Mouse (Mus musculus) 3T3-L1 (cell line): ENCODE results near the gene Sesn2.
"Not testable (repeated sequence)": the region's sequence is repeated elsewhere in the genome, so short reads cannot be mapped to it uniquely, and the experiment has no call there.

Source experiments
- DNase-seq: peaks from one replicate; pipeline ENCODE4 v3.0.0-alpha.2; 2015; ENCODE audit warnings: low read depth, low spot score

Sesn2 gene

DNA sequence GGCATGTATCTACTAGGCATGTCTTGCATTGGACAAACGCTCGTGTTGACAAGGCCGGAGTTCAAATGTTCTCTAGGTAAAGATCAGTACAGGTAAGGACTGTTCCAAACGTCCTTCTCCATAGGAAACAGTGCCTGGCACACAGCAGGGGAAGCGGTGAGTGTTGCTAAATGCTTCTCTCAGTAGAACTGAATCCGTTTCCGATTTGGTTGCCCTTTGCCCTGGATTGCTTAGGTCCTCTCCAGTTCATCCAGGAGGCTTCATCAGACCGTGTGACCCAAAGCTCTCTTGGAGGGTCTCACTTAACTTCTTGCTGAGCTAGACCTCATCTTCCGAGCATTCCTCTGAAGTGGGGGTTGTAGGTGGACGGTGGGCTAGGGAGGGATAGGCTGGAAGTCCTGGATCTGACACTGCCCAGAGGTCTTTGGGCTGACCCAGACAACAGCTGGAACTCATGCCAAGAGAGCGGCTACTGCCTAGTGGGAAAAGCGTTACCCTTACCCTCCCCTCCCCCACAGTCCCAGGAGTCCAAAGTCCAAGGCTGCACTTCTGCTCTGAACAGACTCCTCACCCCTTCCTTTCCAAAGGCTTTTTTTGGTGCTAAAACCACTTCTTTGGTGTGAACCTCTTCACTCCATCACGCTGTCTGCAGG, 27.2 kb downstream of the Sesn2 start:
- no peak for DNase-seq

GRCm38 (mm10) chr4:132482104-132482503, 28.2 kb downstream of the Sesn2 start:
- not testable (repeated sequence) for DNase-seq

DNA sequence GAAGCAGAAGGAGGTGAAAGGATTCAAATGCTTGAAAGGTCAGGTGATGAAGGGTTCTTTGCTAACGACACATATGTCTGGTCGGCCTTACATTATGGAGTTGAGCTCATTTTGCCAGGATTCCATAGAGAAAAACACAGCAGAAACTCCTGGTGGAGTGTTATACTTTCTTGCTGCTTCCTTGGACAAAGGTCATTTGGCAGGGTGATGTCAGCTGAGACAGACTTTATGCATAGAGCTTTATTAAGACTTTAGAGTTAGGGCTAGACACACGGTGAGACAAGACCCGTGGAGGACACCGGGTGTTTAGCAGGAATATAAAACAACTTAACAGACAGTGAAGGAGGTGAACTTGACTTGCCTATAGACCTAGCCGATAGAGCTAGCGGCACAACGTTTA, 32.5 kb downstream of the Sesn2 start:
- no peak for DNase-seq

DNA sequence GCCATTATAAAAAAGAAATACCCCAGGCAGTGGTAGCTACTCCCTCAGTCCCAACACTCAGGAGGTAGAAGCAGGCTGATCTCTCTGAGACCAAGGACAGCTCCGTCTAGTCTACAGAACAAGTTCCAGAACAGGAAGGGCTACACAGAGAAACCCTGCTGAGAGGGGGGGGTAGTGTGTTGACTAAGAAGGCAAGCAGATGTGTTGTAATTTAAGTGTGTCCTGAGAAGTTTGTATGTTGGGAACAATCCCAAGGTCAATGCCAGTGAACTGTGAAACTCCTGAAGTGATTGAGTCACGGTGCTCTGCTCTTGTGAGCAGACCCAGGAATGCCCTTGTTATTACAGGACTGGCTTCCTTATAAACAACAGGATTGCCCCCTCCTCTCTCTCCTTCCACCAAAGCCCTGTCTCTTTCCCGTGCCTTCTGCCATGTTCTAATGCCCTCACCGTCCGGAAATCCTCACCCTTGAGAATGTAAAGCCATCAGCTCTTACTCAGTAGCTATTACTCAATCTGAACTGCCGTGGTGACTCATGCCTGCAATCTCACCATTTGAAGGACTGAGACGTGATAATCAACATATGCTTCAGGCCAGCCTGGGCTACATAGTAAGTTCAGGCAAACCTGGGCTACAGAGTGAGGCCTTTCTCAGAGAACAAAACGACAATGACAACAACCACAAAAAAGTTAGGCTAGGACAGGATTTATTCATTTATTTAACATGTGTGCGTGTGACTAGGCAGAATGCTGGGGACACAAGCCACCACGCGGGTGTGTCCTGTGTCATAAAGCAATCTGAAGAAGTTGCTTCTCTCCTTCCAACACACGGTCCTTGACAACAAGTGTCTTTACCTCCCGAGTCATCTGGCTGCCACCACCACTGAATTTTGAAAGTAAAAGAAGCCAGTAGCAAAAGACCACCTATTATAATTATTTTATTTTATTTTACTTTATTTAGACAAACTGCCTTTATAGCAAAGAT, 34.1 kb downstream of the Sesn2 start:
- peak; percentile 71 for DNase-seq

DNA sequence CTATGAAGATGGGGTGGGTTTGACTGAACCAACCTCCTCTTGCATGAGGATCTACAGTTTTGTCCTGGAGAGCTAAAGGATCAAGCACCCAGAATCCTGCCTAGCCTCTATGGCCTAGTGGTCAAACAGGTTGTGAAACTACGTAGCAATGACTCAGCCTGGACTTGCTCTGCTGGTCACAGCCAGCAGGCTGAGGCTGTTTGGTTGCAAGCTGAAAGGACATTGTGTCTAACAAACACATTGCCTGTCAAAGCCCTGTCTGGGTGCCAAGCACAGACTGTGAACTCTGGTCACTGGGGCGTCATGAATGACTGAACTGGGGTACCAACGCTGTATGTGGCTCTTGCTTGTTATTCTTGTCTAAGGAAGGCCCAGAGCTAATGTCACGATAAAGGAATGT, 35.7 kb downstream of the Sesn2 start:
- peak; percentile 18 for DNase-seq

- DNase-seq, result no peak
These were observed 36.9 kb downstream of the Sesn2 start for GRCm38 (mm10) chr4:132473411-132473810.

DNA sequence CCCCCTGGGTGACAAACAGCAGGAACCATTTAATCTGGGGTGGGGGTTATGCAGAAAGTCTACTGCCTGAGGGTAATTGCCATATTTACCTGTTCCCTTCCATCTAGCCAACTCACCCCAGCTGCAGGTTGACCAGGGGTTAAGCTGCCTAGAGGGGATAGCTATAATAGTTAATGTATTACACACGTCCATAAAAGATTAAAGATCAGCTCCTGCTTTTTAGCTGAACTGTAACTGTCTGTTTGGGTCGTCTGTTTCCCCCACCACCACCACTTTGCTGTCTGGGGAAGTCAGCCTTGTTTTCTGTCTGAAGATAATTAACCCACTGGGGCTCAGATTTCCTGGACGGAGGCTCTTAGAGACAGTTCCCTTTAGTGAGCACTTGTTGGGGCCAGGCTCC, 40.4 kb downstream of the Sesn2 start:
- DNase-seq, result no peak

DNA sequence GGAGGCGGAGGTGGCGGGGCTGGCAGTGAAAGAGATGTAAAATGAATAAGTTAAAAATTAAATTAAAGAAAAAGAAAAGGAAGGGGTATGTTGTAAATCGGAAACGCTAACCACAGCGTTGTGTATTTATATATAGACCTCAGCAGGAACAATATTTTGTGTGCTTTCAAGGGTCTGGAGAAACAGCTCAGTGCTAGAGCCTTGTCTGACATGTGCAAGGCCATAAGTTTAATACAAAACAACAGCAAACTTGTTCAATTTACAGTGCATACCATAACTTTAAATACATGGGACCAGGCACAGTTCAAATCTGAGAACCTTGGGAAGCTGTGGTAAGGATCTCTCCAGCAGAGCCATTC, 46.1 kb downstream of the Sesn2 start:
- no peak for DNase-seq

GRCm38 (mm10) chr4:132463430-132464254, 46.7 kb downstream of the Sesn2 start, which contains the start of gene Med18:
Med18 (minus strand) TSS chr4:132463921.
- DNase-seq, result peak; percentile 91

DNA sequence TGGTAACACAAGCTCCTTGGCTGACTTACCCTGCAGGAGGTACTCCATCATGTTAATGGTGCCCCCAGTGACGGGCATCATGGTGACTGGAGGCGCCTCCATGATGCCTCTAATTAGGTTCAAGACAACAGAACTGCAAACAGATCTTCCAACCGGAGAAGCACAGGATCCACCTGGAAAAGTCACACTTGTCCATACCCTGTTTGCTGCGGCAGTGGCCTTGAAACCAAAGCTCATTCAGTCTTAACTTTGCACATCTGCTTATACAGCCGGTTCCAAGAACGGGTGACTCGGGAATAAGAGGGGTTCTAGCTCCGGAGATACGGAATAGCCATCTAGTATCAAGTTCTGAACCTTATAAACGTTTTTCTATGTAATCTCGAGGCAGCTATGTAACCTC, 47.5 kb downstream of the Sesn2 start:
- peak; percentile 22 for DNase-seq

DNA sequence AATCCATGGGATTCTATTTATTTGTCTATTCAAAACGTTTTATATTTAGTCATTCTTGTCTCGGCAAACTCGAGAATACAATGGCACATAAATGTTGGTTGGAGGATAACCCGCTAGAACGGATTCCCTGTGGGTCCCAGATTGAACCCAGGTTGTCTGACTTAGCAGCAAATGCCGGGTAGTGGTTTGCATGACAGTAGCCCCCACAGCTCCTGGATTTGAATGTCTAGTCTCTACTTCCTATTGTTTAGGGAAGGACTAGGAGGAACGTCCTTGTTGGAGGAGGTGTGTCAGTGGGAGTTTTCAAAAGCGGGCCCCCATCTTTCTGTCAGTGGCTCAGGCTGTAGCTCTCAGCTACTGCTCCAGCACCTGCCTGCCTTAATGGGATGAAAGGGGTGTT, 50.1 kb downstream of the Sesn2 start:
- DNase-seq, result no peak

- no peak for DNase-seq
These were observed 54.7 kb downstream of the Sesn2 start for GRCm38 (mm10) chr4:132455561-132455960.

GRCm38 (mm10) chr4:132455146-132455545, 55.2 kb downstream of the Sesn2 start:
- DNase-seq, result no peak

GRCm38 (mm10) chr4:132454216-132454615, 56.1 kb downstream of the Sesn2 start:
- DNase-seq, result no peak

DNA sequence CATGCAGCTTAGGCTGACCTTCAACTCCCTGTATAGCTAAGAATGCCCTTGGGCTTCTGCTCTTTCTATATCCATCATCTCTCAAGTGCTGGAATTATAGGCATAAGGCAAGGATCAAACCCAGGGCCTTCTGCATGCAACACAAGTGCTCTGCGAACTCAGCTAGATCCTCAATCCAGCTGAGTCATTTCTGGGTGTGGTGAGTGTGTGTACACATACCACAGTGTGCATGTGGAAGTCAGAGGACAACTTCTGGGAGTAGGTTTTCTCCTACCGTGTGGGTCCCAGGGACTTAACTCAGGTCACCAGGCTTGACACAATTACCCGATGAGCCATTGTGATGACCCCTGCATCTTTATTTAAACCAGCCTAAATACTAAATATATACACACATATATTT, 60.5 kb downstream of the Sesn2 start:
- peak; percentile 44 for DNase-seq

DNA sequence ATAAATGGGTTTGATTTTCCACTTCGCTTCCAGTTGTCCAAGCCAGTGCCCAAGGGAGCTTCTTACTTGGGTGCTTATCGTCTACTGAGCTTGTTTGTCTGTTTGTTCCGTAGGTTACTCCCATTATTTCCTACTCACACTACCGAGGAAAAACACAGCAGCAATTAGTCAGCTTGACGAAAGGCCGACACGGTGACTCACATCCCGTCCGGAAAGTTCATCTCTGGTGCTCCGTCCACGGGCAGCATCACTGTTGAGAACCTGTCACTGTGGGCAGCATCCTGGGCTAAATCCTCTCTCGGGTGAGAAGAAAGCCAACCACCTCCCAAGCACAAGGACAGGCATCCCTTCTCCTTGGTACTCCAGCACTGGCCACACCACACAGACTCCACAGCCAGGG, 64.2 kb downstream of the Sesn2 start:
- peak; percentile 82 for DNase-seq

DNA sequence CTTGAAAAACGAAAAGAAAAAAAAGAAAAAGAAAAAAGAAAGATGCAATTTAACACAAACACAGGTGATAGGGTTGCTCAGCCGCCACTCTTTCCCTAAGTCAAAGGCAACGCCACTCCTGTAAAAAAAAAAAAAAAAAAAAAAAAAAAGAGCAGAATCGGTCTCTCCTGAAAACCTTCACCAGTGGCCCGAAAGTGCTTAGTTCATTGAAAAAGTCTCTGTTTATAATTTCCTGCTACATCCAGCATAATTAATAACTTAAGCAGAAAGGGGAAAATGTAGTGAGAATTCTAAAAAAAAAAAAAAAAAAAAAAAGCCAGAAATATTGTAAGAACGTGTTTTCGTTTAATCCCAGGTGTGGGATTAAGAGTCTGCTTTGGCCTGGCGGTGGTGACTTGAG, 65.8 kb downstream of the Sesn2 start:
- DNase-seq, result no peak
